Mouse (Mus musculus) left cerebral cortex, postnatal 4 days (tissue): ENCODE measurements at regions not wholly inside any gene's neighbourhood (a gene's known extent, or its start where the extent isn't known, plus 50 kb on each side); places are given as distances from the start of the nearest gene placed in this dataset.

Experiments used
- DNase-seq: peaks from one replicate; pipeline ENCODE4 v3.0.0-alpha.2; 2022
- intact Hi-C: fragments of 180-260 bp; cut with DNase I; formaldehyde crosslinking; loops from one replicate; pipeline ENCODE4 v1.15.1; 2025

- intact Hi-C loops = no loop called here
Observed at GRCm38 (mm10) chr12:92179292-92179691, 330.3 kb upstream of the Sel1l start.

GRCm38 (mm10) chr12:92156726-92157125, 307.8 kb upstream of the Sel1l start:
- intact Hi-C loops = no loop called here
- DNase-seq = peak; percentile 44

More at GRCm38 (mm10) chr12:92179292-92179691, 330.3 kb upstream of the Sel1l start:
- no peak for DNase-seq

GRCm38 (mm10) chr12:92152922-92153235, 303.9 kb upstream of the Sel1l start:
- no peak for DNase-seq
- intact Hi-C loops = no loop called here

- intact Hi-C loops = no loop called here
- peak; percentile 2 for DNase-seq
Observed at GRCm38 (mm10) chr12:92152043-92152921, 303.3 kb upstream of the Sel1l start.

- intact Hi-C loops = no loop called here
- DNase-seq = no peak
Observed at GRCm38 (mm10) chr12:92137539-92137938, 288.6 kb upstream of the Sel1l start.

- intact Hi-C loops = no loop called here
- DNase-seq = no peak
Observed at GRCm38 (mm10) chr12:92127648-92128047, 278.7 kb upstream of the Sel1l start.

- DNase-seq = no peak
- intact Hi-C loops = no loop called here
Observed at GRCm38 (mm10) chr12:92120164-92120815, 271.3 kb upstream of the Sel1l start.

- no peak for DNase-seq
- intact Hi-C loops = no loop called here
Observed at GRCm38 (mm10) chr12:92109615-92110014, 260.7 kb upstream of the Sel1l start.

GRCm38 (mm10) chr12:92100080-92100479, 251.1 kb upstream of the Sel1l start:
- intact Hi-C loops = no loop called here
- no peak for DNase-seq

GRCm38 (mm10) chr12:92092794-92093365, 243.9 kb upstream of the Sel1l start:
- DNase-seq = no peak
- intact Hi-C loops = no loop called here

GRCm38 (mm10) chr12:92073209-92073608, 224.3 kb upstream of the Sel1l start:
- DNase-seq = no peak
- intact Hi-C loops = no loop called here

- intact Hi-C loops = no loop called here
- no peak for DNase-seq
Observed at GRCm38 (mm10) chr12:92062731-92063130, 213.8 kb upstream of the Sel1l start.

- no peak for DNase-seq
- intact Hi-C loops = no loop called here
Observed at GRCm38 (mm10) chr12:92040481-92040880, 191.5 kb upstream of the Sel1l start.

- intact Hi-C loops = no loop called here
- no peak for DNase-seq
Observed at GRCm38 (mm10) chr12:92029192-92029591, 180.2 kb upstream of the Sel1l start.

- intact Hi-C loops = no loop called here
Observed at GRCm38 (mm10) chr12:92028354-92028753, 179.4 kb upstream of the Sel1l start.

GRCm38 (mm10) chr12:92024461-92025218, 175.7 kb upstream of the Sel1l start:
- intact Hi-C loops = no loop called here
- no peak for DNase-seq

More at GRCm38 (mm10) chr12:92028354-92028753, 179.4 kb upstream of the Sel1l start:
- DNase-seq = no peak

GRCm38 (mm10) chr12:92019593-92020224, 170.8 kb upstream of the Sel1l start:
- DNase-seq = no peak
- intact Hi-C loops = no loop called here

- no peak for DNase-seq
- intact Hi-C loops = no loop called here
Observed at GRCm38 (mm10) chr12:92015373-92015772, 166.4 kb upstream of the Sel1l start.

- DNase-seq = no peak
- intact Hi-C loops = loop anchor here (5.0 kb wide), 1 partner anchor 288 kb away; no protein-coding TSS in a partner anchor
Observed at GRCm38 (mm10) chr12:92013979-92014378, 165.0 kb upstream of the Sel1l start.

- intact Hi-C loops = loop anchor here (5.0 kb wide), 1 partner anchor 289 kb away; no protein-coding TSS in a partner anchor
- DNase-seq = peak; percentile 43
Observed at GRCm38 (mm10) chr12:92013244-92013643, 164.3 kb upstream of the Sel1l start.
